Mouse (Mus musculus) frontal cortex, postnatal 25 days (tissue): ENCODE measurements at regions not wholly inside any gene's neighbourhood (a gene's known extent, or its start where the extent isn't known, plus 50 kb on each side); places are given as distances from the start of the nearest gene placed in this dataset.
A peak's percentile ranks its signal among the peaks of the same experiment; 100 is the strongest.

Experiments
- DNase-seq, 2 experiments: peaks; one replicate each; pipeline ENCODE4 v3.0.0; 2022; ENCODE audit warnings: low spot score in 2 of 2

DNA sequence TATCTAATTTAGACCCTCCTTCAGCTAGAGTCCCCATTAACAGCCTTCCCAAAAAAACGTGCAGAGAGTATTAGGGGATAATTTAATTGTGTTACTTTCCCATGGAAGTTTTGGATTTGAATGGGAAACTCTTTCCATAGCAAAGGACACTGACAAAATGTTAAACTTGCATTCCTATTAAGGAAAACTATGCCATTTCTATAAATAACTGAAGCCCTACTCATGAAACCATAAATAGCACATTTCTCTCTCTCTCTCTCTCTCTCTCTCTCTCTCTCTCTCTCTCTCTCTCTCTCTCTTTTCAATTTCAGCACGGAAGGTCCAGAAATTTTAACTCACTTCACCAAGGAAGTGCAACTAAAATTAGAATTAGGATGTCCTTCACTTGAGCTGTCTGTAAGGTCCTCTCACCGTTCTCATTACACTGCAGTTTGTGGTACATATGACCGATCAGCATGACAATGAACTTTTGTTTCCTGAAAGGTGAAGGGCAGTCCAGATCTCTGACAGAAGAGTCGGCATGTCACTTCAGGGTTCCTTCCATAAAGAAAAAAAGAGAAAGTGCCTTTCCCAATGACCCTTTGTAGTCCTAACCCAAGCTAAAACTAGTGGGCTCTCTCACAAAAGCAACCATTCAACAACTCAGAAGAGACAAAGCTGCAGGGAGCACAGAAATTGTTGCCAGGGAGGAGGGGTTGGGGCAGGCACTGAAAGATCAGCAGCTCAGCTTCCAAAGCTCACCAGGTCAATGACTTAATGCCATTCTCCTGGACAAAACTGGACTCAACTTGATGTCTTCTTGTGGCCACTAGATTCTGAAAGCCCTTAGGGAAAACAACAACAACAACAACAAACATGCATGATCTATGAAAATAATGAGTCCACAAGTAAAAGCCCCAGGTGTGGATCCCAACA is 696.9 kb downstream of the Diaph3 start:
- no peak for DNase-seq

DNA sequence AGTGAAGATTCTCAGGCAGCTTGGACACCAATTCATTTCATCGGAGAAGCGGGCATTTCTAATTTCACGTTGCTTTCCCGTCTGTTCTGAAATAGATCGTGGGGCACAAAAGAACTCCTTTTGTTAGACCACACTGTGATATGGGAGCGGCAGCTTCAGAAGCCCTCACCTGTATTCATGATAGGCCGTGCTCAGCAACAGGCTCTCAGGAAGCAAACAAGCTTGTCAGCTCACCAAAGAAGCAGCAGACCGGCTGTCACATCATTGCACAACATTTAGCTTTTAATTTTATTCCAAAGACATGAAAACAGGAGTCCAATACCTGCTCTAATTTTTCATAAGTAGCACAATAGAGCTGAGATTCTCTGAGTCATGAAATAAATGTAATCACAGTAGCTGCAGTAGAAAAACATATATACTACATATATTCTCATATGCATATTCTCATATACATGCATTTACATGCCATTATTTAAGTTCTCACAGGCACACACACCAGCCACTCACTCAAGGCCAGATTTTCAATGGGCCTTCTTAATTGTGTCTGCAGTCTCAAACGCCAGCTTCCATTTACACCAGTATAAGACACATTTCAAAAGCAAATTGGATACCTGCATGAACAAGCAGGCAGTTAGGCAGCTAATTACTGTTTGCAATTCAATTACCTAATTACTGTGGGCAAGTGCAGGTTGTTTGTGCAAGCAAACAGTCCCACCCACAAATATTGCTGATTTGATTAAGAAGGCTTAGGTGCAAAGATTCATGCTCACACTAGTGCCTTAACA is 698.9 kb downstream of the Diaph3 start:
- no peak for DNase-seq

DNA sequence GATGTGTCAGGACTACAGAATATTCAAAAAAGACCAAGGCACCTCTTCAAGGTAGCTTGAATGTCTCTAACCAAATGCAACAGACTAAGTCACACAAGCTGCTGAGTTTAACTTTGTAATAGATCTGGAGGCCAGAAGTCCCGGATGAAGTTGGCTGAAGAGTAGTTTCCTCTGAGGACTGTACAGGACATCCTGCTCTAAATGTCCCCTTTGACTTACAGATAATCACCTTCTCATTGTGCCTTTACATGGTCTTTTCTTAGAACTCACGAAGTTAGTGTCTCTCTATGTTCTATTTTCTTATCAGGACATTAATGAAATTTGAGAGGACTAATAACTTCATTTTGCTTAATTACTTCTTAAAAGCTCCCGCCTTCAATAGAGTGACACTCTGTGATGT is 703.7 kb downstream of the Diaph3 start:
- DNase-seq = no peak

DNA sequence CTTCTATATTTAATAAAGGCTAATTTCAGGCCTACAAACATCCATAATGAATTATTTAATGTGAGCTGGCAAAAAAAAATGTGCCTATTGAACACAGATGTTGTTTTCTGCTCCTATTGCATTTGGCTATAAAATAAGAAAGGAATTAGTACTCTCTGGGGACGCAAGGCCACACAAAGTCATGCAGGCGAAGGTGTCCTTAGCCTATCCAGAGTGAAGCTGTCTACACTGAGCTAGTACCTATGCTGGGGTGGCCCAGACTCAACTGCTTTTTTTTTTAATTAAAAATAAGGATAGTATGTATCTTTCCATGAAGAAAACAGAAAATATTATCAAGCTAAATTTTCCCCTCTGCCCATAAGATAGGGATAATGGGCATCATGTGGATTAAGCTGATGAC is 705.7 kb downstream of the Diaph3 start:
- DNase-seq = no peak

DNA sequence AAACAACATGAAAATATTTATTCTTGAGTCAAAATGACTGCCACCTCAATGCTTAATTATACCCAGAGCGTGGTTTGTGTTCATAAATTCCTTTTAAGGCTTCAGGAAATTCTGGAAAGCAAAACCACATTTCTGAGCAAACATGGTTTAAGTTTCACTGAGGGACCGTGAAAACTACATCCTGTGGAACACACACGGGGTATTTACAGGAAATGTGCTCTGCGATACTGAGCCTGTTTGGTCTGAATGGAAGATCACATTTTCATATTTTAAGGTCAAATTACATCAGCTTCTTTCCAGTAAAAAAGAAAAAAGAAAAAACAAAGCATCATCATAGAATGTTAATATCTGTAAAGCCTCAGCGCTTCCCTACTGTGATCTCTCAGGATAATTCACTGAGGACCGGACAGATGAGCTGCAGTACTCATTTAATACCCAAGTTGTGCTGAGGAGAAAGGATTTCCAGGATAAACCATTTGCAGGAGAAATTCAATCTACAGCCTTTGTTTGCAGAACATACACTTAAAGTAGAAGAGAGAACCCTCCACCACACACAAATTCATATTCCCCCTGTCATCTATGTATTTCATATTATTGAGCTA is 709.7 kb downstream of the Diaph3 start:
- DNase-seq = no peak

DNA sequence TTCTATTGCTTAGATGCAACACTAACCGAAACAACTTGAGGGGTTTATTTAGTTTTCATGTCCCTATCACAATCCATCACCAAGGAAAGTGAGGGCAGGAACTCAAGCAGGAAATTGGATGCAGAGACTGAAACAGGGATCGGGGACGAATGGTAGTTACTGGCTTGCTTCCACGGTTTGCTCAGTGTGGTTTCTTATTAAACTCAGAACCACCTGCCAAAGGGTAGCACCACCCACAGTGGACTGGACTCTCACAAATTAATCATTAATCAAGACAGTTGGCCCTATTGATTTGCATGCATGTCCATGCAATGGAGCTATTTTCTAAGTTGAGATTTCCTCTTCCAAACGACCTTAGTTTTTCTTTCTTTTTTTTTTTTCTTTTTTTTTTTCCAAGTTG is 719.2 kb downstream of the Diaph3 start:
- no peak for DNase-seq

DNA sequence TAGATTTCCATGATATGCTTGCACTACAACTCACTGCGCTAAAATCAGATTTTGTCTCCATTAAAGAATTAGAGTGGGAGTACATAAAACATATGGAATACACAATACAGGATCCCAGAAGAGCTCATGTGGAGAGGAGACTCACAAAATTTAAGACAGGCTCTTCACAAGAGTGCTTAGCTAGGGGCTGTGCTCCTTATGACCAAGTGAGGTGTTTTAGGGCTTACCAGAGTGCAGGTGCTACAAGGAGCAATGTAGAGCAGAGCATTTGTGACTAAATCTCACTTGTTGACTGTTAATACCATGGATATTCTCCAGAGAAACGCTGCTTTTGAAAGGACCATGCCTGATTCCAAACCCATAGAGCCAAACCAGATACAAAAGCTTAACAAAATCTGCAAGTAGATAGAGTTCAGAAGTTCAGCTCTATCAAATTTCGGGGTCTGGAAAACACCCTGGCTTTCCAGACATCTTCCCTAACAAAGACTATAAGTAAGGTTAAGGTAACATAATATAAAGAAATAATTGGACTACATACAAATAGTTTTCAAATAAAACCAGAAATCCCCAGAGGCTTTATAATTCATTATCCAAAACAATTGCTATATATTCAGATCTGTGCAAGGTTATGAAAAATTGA is 721.0 kb downstream of the Diaph3 start:
- DNase-seq = no peak

DNA sequence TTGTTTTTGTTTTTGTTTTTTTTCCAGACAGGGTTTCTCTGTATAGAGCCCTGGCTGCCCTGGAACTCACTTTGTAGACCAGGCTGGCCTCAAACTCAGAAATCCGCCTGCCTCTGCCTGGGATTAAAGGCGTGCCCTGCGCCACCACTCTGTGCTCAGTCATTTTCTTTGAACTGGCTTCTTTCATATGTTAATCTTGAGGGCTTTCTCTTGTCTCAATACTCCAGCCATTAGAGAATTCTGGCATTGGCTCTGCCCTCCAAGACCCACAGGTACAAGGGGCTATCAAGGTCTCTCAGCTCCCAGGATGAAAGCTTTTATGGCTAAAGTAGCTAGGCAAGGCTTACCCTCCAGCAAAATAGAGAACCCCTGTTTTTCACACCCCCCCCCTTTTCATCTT is 744.2 kb downstream of the Diaph3 start:
- DNase-seq = no peak

DNA sequence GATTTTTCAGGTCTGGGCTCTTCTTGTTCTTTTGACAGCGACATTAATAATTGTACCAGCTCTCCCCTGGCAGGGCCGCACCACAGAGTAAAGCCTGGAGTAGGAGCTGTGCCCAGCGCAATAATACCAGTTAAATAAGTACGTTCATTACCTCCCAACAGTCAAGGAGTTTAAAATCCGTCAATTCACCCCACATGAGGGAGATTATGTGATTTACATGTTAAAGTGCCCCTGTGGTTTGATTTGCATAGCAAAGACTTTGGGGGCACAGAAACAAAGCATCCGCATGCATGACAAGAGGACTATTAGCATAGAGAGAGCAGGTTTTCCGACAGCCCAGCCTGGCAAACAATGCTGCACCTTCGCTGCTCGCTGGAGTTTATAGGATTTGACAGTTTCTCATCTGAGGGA is 745.1 kb downstream of the Diaph3 start:
- no peak for DNase-seq

DNA sequence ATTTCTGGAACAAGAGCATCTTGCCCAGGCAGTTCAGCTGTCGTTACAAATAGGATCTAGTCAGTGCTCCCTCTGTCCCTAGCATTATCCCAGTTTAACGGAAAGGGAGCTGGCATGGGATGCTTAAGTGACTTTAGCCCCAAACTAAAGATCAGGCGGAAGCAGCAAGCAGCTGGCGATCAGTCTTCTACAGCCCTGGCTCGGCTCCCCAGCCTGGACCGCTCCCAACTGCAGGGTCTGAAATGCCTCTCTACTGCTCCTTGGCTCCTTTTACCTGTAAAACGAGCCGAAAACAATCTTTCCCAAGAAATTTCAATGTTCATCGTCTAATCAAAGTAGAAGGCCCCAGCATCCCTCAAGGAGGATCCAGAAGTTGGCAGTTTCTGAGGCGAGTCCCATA is 745.5 kb downstream of the Diaph3 start:
- DNase-seq = no peak

DNA sequence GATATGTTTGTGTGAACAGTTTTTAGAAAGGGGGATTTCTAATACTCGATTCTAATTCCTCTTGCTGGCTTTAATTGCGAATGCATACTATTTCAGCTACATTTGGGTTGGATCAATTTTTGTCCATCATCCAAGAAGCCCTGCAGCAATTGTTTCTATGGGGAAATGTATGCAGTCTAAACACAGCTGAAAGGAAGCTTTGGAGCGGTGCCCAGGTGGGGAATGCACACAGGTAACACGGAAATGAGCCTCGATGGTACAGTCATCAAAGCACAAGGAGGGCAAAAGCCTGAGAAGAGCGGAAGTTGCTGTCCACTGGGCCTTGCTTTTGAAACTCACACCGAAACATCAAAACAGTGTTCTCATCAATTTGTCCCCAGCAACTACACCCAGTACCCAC is 746.0 kb downstream of the Diaph3 start:
- DNase-seq = no peak

DNA sequence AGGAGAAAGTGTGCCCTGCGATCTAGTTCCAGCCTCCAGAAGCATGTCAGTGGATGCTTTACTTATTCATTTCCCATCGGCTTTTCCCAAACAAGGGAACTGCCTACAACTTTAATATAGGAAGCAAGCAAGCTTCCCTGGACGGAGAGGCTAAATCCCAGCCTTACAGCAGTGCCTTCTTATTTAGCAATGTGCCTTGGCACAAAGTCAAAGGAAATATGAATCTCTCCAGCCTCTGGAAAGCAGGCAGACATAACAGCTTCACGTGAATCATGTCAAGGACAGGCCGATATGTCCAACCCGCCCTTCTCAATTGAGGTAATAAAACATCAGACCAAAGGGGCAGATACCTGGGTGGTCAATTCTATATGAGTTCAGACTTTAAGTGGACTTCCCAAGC is 755.9 kb downstream of the Diaph3 start:
- DNase-seq = no peak

DNA sequence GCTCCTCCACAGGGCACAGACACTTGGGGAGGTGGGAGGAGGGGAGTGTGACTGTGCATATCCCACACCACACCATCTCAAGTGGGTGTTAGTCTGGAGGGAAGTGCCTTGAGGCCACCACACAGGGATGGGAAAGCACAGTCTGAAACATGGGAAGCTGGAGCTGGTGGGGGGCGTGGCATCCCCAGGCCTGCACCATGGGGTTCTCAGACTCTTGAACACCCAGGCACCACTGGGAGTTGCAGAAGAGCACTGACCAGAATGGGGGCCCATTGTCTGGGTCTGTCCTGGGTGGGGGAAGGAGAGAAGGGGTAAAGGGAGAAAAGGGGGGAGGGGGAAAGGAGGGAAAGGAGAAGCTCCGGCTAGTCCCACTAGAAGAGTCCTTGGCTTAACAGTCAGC is 776.0 kb downstream of the Diaph3 start:
- DNase-seq = no peak

DNA sequence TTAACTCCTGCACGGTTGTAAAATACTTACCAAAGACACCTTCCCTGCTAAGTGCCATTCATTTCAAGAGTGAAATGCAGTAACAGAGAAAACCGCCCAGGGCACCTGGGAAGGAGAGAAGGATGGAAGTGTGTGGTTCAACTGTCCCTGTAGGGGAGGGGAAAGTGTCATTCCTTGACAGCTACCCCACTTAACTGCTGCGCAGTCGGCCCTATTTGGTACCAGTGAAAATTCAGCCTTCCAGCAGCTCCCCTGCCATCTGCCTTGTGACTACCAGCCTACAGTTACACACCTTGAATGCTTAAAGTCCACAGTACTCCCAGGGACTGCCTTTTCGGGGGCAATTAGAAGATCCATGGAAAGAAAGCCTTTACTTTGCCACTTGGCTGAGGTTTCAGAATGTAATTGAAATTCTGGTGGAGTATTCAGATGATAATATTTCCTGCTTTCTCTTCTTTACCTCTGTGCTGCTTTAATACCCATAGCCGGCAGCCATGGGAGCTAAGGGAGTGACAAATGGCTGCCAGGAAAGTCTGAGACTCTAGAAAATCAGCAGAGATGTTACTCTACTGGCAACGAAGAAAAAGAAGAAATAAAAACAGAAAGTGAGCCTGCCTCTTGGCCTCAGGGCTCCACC is 780.5 kb downstream of the Diaph3 start:
- no peak for DNase-seq

DNA sequence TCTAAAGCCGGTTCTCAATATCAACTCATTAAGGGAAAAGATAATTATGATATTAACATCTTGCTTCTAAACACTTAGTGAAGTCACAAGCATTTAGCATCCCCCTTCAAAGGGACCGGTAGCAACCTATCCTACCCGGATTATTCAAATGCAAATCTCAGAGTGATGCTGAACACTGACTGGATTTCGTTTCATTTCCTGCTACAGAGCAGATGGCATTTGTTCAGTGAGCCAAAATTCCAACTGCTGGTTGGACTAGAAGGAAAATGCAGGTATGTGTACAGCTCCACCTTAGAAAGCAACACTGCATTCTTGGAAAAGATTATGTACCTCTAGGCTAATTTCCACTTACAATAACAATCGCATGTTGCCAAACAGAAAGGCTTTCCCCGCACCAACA is 782.5 kb downstream of the Diaph3 start:
- no peak for DNase-seq

DNA sequence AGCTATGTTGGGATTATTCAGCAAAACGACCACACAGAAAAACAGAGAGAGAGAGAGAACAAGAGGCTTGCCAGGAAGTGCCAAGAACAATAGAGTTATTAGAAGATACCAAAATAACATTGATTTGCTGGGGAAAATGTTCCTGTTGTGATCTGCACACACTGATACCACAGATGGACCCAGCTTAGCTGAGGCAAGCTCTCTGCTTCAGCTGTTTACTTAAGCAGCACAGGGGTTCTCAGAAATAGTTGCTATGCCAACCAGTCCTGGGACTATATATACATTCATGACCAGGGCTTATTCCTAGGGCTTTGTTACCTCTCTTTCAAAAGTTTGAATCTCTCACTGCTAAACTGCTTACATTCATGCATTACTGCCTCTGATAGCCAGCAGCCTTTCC is 790.5 kb downstream of the Diaph3 start:
- DNase-seq = no peak

DNA sequence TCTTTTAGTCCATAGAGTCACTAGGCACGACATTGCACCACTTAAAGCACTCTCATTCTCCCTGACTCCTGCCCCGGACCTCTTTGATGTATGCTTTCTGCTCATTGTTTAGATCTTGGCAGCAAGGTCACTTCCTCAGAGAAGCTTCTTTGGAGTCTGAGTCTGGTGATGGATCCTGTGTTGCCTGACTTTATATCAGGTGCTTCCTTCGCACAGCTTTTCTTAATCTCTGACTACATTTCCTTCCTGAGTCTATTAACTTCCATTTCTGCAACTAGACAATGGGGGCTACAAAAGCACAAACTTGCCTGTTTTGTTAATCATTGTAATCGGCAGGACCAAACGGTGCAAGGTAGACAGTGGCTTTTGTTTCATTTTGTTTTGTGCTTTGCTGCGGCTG is 802.0 kb downstream of the Diaph3 start:
- DNase-seq = no peak

DNA sequence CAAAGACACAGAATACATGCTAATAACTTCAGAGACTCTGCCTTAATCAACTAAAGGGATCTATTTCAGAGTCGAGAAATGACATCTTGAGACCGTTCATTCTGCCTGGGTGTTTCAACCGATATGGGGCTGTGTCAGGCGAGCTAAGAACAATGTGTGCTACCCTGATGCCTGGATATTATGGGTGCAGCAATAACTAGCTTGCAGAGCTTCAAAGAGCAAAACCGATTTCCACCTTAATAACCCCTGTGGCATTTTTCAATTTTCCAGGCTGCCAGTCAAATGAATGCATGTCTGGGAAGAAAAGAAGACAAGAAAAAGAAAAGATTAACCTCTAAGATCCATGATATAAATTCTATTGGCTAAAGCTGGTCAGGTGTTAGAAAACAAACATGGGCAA is 804.0 kb downstream of the Diaph3 start:
- no peak for DNase-seq

DNA sequence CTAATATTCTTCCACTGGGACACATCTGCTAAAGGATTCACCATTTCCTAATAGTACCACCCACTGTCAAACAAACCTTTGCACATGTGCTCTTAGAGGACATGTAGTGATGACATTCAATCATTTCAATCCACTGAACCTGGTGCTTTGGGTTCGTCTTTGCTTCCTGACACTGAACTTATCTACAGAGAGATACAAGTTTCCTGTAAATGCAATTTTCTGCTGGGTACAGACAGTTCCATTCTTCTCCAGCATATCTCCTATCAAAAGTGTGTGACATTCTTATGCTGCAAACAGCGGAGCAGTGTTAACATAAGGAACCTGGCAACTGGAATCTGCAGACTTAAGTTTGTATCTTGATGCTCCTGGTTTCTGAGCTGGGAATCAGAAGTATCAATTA is 805.8 kb downstream of the Diaph3 start:
- DNase-seq = no peak

DNA sequence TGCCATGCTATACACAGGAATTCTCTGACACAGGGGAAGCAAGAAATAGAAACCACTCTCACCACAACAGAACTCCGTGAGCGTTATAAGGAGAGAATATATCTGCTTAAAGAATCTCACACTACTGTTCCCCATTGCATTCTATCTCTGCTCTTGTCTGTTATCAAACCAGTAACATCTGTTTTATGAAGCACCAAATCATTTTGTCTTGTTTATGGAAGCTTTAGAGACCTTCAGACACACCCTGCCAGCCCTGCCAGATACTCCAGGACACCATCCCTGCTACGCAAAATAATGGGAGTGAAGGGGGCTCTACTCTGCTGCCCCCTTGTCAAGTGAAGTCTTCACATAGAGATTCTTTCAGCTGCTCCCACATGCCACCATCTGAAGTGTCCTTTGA is 811.9 kb downstream of the Diaph3 start:
- DNase-seq = no peak

DNA sequence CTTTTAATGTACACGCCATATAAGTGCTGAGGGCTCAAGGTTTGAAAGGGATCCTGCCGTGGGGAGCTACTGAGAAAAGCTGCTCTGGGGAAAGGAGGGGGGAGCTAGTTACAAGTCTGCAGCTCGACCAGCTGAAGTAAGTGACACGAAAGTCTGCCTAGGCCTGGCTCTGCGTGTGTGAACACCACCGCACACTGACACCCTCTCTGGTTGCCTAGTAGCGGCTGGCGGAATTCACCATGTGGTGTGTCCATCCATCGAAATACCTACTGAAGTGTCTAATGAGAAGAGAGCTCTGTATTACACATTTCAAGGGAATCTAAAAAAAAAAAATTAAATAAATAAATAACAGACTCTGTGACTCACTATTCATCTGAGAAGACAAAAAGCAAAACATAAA is 813.4 kb downstream of the Diaph3 start:
- DNase-seq = peak; percentile 10 to 13

DNA sequence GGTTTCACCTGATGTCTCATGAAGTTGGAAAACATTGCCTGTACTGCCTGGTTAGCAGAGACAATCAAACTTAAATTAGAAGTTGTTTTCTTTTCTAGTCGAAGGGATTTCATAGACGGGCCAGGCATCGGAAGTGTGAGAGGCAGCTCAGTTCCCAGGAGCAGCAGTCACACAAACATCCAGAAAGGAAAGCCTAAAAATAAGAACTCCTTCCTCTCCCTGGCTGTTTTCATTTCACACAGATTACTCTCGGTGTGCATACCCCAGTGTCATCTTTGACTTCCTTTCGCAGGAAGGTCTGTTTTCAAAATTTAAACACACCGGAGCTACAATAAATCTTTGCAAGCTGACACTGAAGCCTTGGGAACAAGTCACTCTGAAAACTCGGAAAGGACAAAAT is 818.7 kb downstream of the Diaph3 start:
- DNase-seq = no peak
